Mouse (Mus musculus): ENCODE data around the gene Aox2. TPM values are rescaled to one million over a fixed set of nuclear protein-coding genes. Genes with fewer than 3 reads are reported as not detected.
A peak's percentile ranks its signal among the peaks of the same experiment; 100 is the strongest.

Aox2 gene
- total and polyA plus RNA-seq, 3 experiments, result not detected

DNA sequence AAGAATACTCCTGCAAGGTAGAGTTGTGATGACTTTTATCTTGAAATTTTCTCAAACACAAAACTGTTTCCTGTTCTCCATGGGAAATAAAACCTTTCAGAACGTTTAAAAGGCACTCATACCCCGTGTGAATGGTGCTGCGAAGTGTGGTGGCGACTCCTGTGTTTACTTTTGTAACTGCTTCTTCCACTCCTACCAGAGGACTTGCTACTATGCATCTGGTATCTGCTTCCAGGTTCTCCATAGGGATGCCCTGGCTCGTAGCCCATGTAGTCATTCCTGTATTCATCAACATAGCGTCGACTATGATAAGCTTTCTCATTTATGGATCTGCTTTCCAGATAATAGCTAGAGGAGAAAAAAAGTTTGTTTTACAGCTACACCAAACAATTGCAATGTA is 142.8 kb downstream of the Aox2 start:
- Histone ChIP-seq H3K9ac (ENCODE audit: insufficient read depth, low read depth) (no peak overlapping the region), H3K4me2 (ENCODE audit: insufficient read depth, low read depth, poor library complexity, severe bottlenecking) (peak overlapping the region; percentile 93; the same call in 1 of the 2 replicates), H3K27ac (ENCODE audit: insufficient read depth, low read depth) (no peak overlapping the region), H3K9me3 (replicated peaks; ENCODE audit: low read length) (no peaks in the 10 kb centered on the region), H3K4me3 (replicated peaks in 1 of 3; ENCODE audit: low read depth in 2 of 3, low read length in 2 of 3, poor library complexity in 1 of 3) (no peak overlapping the region), H3K36me3 (replicated peaks in 1 of 2; ENCODE audit: control insufficient read depth in 1 of 2, insufficient read depth in 1 of 2, low read length in 1 of 2) (peaks cover 41 to 54% of the 10 kb centered on the region in 2 experiments), H3K27me3 (replicated peaks) (no peaks in the 10 kb centered on the region), H3K4me1 (ENCODE audit: control insufficient read depth in 1 of 2, insufficient read depth in 2 of 2) (peaks cover 6 to 40% of the 10 kb centered on the region in 2 experiments; a peak in 3 of 4 replicates), H3K79me2 (replicated peaks; ENCODE audit: control insufficient read depth, extremely low read depth, insufficient read depth, poor library complexity, severe bottlenecking) (peaks cover 66% of the 10 kb centered on the region)
- dilution Hi-C loops (cut with MboI; ENCODE audit: extremely low pct_ligation_motif_present, extremely low pct_unique_long_range_greater_than_20kb, low sequenced_read_pairs) (no loop called here), in situ Hi-C loops (cut with MboI; ENCODE audit: low pct_ligation_motif_present, low pct_unique_long_range_greater_than_20kb, low sequenced_read_pairs) (no loop called here)
- no peak for DNase-seq (ENCODE audit: extremely low read depth)
- TF ChIP-seq HCFC1 (IDR thresholded peaks at IDR 0.05; ENCODE audit: low read depth, low read length) (no peak), NRF1 (IDR thresholded peaks at IDR 0.05; ENCODE audit: low read depth, low read length) (no peak), SMC3 (IDR thresholded peaks at IDR 0.05; ENCODE audit: low read depth, low read length) (no peak), CHD2 (IDR thresholded peaks at IDR 0.05; ENCODE audit: low read length) (no peak)

- Histone ChIP-seq H3K27me3 (replicated peaks) (no peaks in the 10 kb centered on the region), H3K9me3 (replicated peaks; ENCODE audit: low read length) (no peaks in the 10 kb centered on the region), H3K4me3 (replicated peaks in 1 of 3; ENCODE audit: low read depth in 2 of 3, low read length in 2 of 3, poor library complexity in 1 of 3) (peak overlapping the region; percentile 94 to 99 (median 96)), H3K4me2 (ENCODE audit: insufficient read depth, low read depth, poor library complexity, severe bottlenecking) (no peak overlapping the region), H3K4me1 (ENCODE audit: control insufficient read depth in 1 of 2, insufficient read depth in 2 of 2) (peaks cover 6 to 39% of the 10 kb centered on the region in 2 experiments; a peak in 3 of 4 replicates), H3K27ac (ENCODE audit: insufficient read depth, low read depth) (no peak overlapping the region; the same call in 1 of the 2 replicates), H3K9ac (ENCODE audit: insufficient read depth, low read depth) (peak overlapping the region; percentile 100), H3K79me2 (replicated peaks; ENCODE audit: control insufficient read depth, extremely low read depth, insufficient read depth, poor library complexity, severe bottlenecking) (peaks cover 49% of the 10 kb centered on the region), H3K36me3 (replicated peaks in 1 of 2; ENCODE audit: control insufficient read depth in 1 of 2, insufficient read depth in 1 of 2, low read length in 1 of 2) (peaks cover 31 to 39% of the 10 kb centered on the region in 2 experiments)
- dilution Hi-C loops (cut with MboI; ENCODE audit: extremely low pct_ligation_motif_present, extremely low pct_unique_long_range_greater_than_20kb, low sequenced_read_pairs) (no loop called here), in situ Hi-C loops (cut with MboI; ENCODE audit: low pct_ligation_motif_present, low pct_unique_long_range_greater_than_20kb, low sequenced_read_pairs) (no loop called here)
- DNase-seq (ENCODE audit: extremely low read depth), result peak; percentile 81
- no peak for TF ChIP-seq USF2 (conservative IDR thresholded peaks at IDR 0.05; ENCODE audit: low read depth, low read length)
- no peak for TF ChIP-seq E2F4 (IDR thresholded peaks at IDR 0.05; ENCODE audit: insufficient replicate concordance, low read depth, low read length)
- TF ChIP-seq SIN3A (IDR thresholded peaks at IDR 0.05; ENCODE audit: low read length), result peak; percentile 97
- no peak for TF ChIP-seq CHD2 (IDR thresholded peaks at IDR 0.05; ENCODE audit: low read length)
- TF ChIP-seq MEF2A (IDR thresholded peaks at IDR 0.05; ENCODE audit: borderline replicate concordance, low read depth, low read length), result no peak
- no peak for TF ChIP-seq NELFE (IDR thresholded peaks at IDR 0.05; ENCODE audit: low read depth, low read length)
- no peak for TF ChIP-seq CHD1 (IDR thresholded peaks at IDR 0.05; ENCODE audit: low read depth, low read length)
- no peak for TF ChIP-seq SMC3 (IDR thresholded peaks at IDR 0.05; ENCODE audit: low read depth, low read length)
- no peak for TF ChIP-seq PAX5 (IDR thresholded peaks at IDR 0.05; ENCODE audit: low read length)
- TF ChIP-seq MXI1 (IDR thresholded peaks at IDR 0.05; ENCODE audit: low read depth, low read length), result 0 out of 2 replicates have a peak, but pooled peaks have one; percentile 2
- TF ChIP-seq POLR2AphosphoS2 (IDR thresholded peaks at IDR 0.05; ENCODE audit: low read depth, low read length), result no peak
- peak; percentile 38; the same call in 1 of the 2 replicates for TF ChIP-seq HCFC1 (IDR thresholded peaks at IDR 0.05; ENCODE audit: low read depth, low read length)
- TF ChIP-seq USF1 (IDR thresholded peaks at IDR 0.05; ENCODE audit: low read depth, low read length), result no peak
- TF ChIP-seq ELF1 (IDR thresholded peaks at IDR 0.05; ENCODE audit: low read depth, low read length), result no peak
These were observed 144.8 kb downstream of the Aox2 start for GRCm38 (mm10) chr1:58422879-58423278.
